Mouse (Mus musculus): Measurements from ENCODE around the gene Erg. TPM values are rescaled to one million over a fixed set of nuclear protein-coding genes. Genes with fewer than 3 reads are reported as not detected.

Gene Erg
- total and polyA plus RNA-seq, 2 experiments from 2014 or later: 1.8 to 6.4 TPM

DNA sequence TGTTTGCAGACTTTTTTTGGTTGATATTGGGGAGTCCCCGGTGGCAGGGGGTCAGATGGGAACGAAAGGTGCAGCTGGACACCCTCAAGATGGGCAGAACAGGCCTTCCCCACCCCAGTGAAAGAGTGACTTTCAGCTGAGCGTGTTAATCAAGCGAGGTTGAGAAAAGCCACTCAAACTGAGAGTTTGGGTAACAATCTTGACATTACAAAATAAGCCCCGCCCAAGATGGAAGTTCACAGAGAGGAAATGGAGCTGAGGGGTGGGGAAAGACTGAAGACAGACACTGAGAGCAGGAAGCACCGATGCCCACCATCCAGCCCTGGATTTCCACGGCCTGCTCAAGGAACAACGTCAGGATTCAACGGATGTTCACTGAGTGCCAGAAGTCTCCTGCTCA is 237.8 kb downstream of the Erg start:
- H3K4me1 ChIP-seq (ENCODE audit: insufficient read depth): no peaks in the 10 kb centered on the region
- WGBS: 87% methylated on average over 9 of the region's 9 CpGs
- no peak overlapping the region for H3K9ac ChIP-seq
- DNase-seq (no peak), ATAC-seq (no peak)
- H3K36me3 ChIP-seq (ENCODE audit: insufficient read depth): no peaks in the 10 kb centered on the region
- H3K9me3 ChIP-seq (ENCODE audit: low read length): no peaks in the 10 kb centered on the region
- no peak for TF ChIP-seq CTCF (IDR thresholded peaks at IDR 0.05; ENCODE audit: low read depth)
- peaks cover 4% of the 10 kb centered on the region; the same call in 1 of the 2 replicates for H3K27me3 ChIP-seq (ENCODE audit: insufficient read depth, low read length)
- H3K4me2 ChIP-seq (ENCODE audit: low read depth): no peak overlapping the region
- H3K4me3 ChIP-seq (ENCODE audit: low read depth, low read length): no peak overlapping the region
- H3K27ac ChIP-seq (ENCODE audit: low read depth, low read length): no peak overlapping the region

DNA sequence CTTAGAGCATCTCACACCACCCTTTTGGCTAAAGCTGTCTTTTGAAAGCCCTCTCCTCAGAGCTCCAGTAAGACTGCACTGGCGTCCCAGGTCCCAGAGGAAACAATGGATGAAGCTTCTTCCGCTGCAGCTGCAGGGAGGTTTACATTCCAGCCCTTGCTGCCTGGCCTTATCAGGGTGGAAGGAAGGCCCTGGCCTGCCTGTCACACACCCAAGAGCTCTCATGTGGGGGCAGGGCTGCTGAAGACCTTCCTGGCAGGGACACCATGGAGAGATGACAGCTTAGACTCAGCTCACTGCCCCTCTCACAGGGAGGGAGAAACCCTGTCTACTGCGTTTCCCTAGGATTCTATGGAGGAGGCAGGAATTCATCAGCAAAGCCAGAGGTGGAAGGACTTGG is 239.2 kb downstream of the Erg start:
- WGBS: 11% methylated on average over 3 of the region's 3 CpGs
- Histone ChIP-seq H3K9me3 (ENCODE audit: low read length) (no peaks in the 10 kb centered on the region), H3K27me3 (ENCODE audit: insufficient read depth, low read length) (peaks cover 4% of the 10 kb centered on the region; the same call in 1 of the 2 replicates), H3K27ac (ENCODE audit: low read depth, low read length) (no peak overlapping the region), H3K4me1 (ENCODE audit: insufficient read depth) (no peaks in the 10 kb centered on the region), H3K4me3 (ENCODE audit: low read depth, low read length) (no peak overlapping the region), H3K9ac (no peak overlapping the region), H3K4me2 (ENCODE audit: low read depth) (no peak overlapping the region), H3K36me3 (ENCODE audit: insufficient read depth) (no peaks in the 10 kb centered on the region)
- TF ChIP-seq CTCF (IDR thresholded peaks at IDR 0.05; ENCODE audit: low read depth): no peak
- no peak for DNase-seq
- no peak for ATAC-seq

DNA sequence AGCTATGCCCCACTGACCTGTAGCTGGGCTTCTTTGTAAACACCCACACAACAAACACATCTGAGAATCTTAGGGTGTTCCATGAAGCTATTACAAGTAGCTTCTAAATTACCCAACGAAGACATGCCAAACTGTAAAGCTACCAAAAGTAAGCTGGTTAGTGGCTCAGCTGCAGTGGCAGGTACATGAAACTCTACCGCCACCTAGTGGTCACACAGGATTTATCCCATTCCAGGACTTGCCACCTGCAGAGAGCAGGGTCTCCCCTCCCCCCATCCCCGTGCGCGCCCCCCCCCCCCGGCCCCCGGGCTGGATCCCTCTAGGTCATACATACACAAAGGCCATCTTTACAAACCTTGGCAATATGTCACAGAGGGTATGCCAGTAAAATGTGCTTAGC is 240.5 kb downstream of the Erg start:
- Histone ChIP-seq H3K9ac (no peak overlapping the region), H3K4me2 (ENCODE audit: low read depth) (no peak overlapping the region), H3K9me3 (ENCODE audit: low read length) (no peaks in the 10 kb centered on the region), H3K27me3 (ENCODE audit: insufficient read depth, low read length) (peaks cover 4% of the 10 kb centered on the region; the same call in 1 of the 2 replicates), H3K4me3 (ENCODE audit: low read depth, low read length) (no peak overlapping the region), H3K27ac (ENCODE audit: low read depth, low read length) (no peak overlapping the region), H3K4me1 (ENCODE audit: insufficient read depth) (peaks cover 3% of the 10 kb centered on the region; the same call in 1 of the 2 replicates), H3K36me3 (ENCODE audit: insufficient read depth) (no peaks in the 10 kb centered on the region)
- no peak for ATAC-seq
- WGBS: 2% methylated on average over 6 of the region's 7 CpGs
- peak; percentile 88 for DNase-seq
- TF ChIP-seq CTCF (IDR thresholded peaks at IDR 0.05; ENCODE audit: low read depth): peak; percentile 87

DNA sequence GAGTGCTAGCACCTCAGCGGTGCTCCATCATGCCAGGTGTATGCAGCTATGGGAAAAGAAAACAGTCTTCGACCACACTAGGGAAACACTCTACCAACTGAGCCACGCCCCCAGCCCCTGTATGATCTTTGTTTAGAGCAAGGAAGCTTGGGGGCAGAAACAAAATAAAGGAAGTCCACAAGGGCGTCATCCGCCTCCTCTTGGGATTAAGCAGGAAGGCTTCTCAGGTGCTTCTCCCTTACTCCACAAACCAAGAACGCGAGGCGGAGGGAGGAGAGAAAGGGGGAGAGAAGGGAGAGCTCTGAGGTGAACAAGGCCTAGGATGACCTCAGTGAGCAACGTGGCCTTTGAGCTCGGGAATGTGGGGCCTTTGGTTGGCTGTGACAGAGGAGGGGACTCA is 241.4 kb downstream of the Erg start:
- 67% methylated on average over 10 of the region's 10 CpGs for WGBS
- Histone ChIP-seq H3K4me3 (ENCODE audit: low read depth, low read length) (no peak overlapping the region), H3K36me3 (ENCODE audit: insufficient read depth) (no peaks in the 10 kb centered on the region), H3K27me3 (ENCODE audit: insufficient read depth, low read length) (peaks cover 4% of the 10 kb centered on the region; the same call in 1 of the 2 replicates), H3K4me1 (ENCODE audit: insufficient read depth) (peaks cover 7% of the 10 kb centered on the region; the same call in 1 of the 2 replicates), H3K9ac (no peak overlapping the region), H3K4me2 (ENCODE audit: low read depth) (no peak overlapping the region), H3K27ac (ENCODE audit: low read depth, low read length) (no peak overlapping the region), H3K9me3 (ENCODE audit: low read length) (no peaks in the 10 kb centered on the region)
- no peak for TF ChIP-seq CTCF (IDR thresholded peaks at IDR 0.05; ENCODE audit: low read depth)
- ATAC-seq (no peak), DNase-seq (no peak)

DNA sequence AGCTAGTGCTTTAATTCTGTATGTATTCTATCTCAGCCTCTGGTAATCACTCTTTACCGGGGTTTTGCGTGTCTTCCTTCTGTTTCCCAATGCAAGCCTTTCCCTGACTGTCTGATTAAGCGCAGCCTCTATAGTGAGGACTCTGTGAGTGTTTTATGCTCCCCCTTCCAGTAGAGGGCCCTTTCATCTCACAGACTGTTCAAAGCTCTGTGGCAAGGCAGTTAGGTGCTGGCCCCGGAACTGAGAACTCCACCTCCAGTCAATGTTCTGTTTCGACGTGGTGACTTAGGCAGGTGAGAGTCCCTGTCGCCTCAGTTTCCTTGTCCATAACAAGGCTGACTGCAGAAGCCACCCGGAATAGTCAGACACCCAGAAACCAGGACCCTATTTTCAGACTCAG is 244.4 kb downstream of the Erg start:
- Histone ChIP-seq H3K36me3 (ENCODE audit: insufficient read depth) (no peaks in the 10 kb centered on the region), H3K27ac (ENCODE audit: low read depth, low read length) (no peak overlapping the region), H3K4me3 (ENCODE audit: low read depth, low read length) (no peak overlapping the region), H3K4me1 (ENCODE audit: insufficient read depth) (peaks cover 7% of the 10 kb centered on the region; the same call in 1 of the 2 replicates), H3K9me3 (ENCODE audit: low read length) (no peaks in the 10 kb centered on the region), H3K27me3 (ENCODE audit: insufficient read depth, low read length) (no peaks in the 10 kb centered on the region), H3K9ac (no peak overlapping the region), H3K4me2 (ENCODE audit: low read depth) (peak overlapping the region; percentile 23; the same call in 1 of the 2 replicates)
- peak; percentile 23 for DNase-seq
- ATAC-seq: no peak
- 0 out of 2 replicates have a peak, but pooled peaks have one; percentile 37 for TF ChIP-seq CTCF (IDR thresholded peaks at IDR 0.05; ENCODE audit: low read depth)
- WGBS: 72% methylated on average over 8 of the region's 8 CpGs

DNA sequence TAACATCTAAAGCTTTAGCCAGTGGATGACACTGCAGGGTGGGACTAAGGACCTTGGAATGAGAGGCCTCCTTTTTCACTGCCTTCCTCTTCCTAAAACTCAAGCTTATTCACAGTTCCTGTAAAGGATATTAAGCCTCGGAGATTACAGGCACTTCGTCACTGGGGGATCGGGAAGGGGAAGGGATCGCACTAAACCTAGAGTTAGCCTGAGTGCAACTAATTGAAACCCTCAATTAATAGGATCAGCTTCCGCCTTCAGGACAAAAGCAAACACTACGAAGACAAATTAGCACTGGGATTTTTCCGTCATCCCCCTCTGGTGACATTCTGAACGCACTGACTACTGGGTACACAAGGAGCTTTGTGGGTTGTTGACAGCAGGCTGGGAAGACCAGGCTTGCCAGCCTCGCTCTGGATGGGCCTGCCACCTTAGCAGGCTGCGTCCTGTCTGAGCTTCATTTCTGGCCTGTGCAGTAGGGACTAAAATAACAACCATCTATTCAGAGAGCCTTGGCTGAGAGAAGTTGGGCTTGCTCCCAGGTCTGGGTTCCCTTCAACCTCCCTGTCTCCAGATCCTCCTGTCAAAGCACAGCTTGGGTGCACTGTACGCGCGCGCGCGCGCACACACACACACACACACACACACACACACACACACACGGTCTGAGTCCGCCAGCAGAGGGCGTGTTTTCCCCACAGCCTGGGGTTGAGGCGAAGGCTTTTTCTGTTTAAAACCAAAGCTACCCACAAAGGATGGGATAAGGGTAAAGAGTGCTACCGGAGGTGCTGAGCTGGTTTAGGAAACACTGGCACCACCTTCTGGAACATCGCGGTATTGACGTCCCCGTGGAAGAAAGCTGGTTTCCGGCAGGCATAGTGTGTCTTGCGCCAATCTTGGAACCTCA is 245.3 kb downstream of the Erg start:
- peak; percentile 93 for TF ChIP-seq CTCF (IDR thresholded peaks at IDR 0.05; ENCODE audit: low read depth)

GRCm38 (mm10) chr16:95332159-95332558 is 254.2 kb downstream of the Erg start:
- Histone ChIP-seq H3K4me1 (ENCODE audit: insufficient read depth) (no peaks in the 10 kb centered on the region), H3K27me3 (ENCODE audit: insufficient read depth, low read length) (no peaks in the 10 kb centered on the region), H3K4me2 (ENCODE audit: low read depth) (no peak overlapping the region), H3K9me3 (ENCODE audit: low read length) (no peaks in the 10 kb centered on the region), H3K27ac (ENCODE audit: low read depth, low read length) (no peak overlapping the region), H3K4me3 (ENCODE audit: low read depth, low read length) (no peak overlapping the region), H3K9ac (no peak overlapping the region), H3K36me3 (ENCODE audit: insufficient read depth) (no peaks in the 10 kb centered on the region)
- DNase-seq (no peak), ATAC-seq (no peak)
- 88% methylated on average over 5 of the region's 5 CpGs for WGBS
- TF ChIP-seq CTCF (IDR thresholded peaks at IDR 0.05; ENCODE audit: low read depth): no peak

More for the DNA sequence above, 245.3 kb downstream of the Erg start:
- Histone ChIP-seq H3K4me3 (ENCODE audit: low read depth, low read length) (no peak overlapping the region), H3K9ac (peak overlapping the region; percentile 23; the same call in 1 of the 2 replicates), H3K4me2 (ENCODE audit: low read depth) (peak overlapping the region; percentile 23), H3K27me3 (ENCODE audit: insufficient read depth, low read length) (no peaks in the 10 kb centered on the region), H3K9me3 (ENCODE audit: low read length) (no peaks in the 10 kb centered on the region), H3K36me3 (ENCODE audit: insufficient read depth) (no peaks in the 10 kb centered on the region), H3K27ac (ENCODE audit: low read depth, low read length) (peak overlapping the region; percentile 57), H3K4me1 (ENCODE audit: insufficient read depth) (peaks cover 7% of the 10 kb centered on the region; the same call in 1 of the 2 replicates)
- peak; percentile 94 for ATAC-seq
- 16% methylated on average over 28 of the region's 28 CpGs for WGBS
- peak; percentile 95 for DNase-seq
